Mouse (Mus musculus) erythroblast, adult 5-6 weeks (primary cell): ENCODE measurements around the gene Crlf3. TPM values are rescaled to one million over a fixed set of nuclear protein-coding genes. Genes with fewer than 3 reads are reported as not detected.

Source experiments
- ATAC-seq: replicated peaks from 2 replicates; pipeline ENCODE4 v1.8.0; 2016; ENCODE audit warnings: moderate number of reproducible peaks, mild to moderate bottlenecking, moderate TSS enrichment, inconsistent platforms; ENCODE audit not compliant: poor library complexity, low FRiP score, severe bottlenecking
- total RNA-seq, 2 experiments: library from RNA; stranded (forward) in 1 of 2; stranded (reverse) in 1 of 2; fragments of 150-400 nt in 1 of 2; fragments of 200-764, 138-1000 nt in 1 of 2; gene quantifications; 2 replicates each; pipeline versions ENCODE4 v1.2.3 to v1.2.4; 2015 to 2017; ENCODE audit warnings: low replicate concordance in 2 of 2

The Crlf3 gene
- total RNA-seq (2015; ENCODE audit: low replicate concordance) (57.5 and 58.4 TPM in 2 replicates), total RNA-seq (2017; ENCODE audit: low replicate concordance) (82.4 and 107 TPM in 2 replicates)

DNA sequence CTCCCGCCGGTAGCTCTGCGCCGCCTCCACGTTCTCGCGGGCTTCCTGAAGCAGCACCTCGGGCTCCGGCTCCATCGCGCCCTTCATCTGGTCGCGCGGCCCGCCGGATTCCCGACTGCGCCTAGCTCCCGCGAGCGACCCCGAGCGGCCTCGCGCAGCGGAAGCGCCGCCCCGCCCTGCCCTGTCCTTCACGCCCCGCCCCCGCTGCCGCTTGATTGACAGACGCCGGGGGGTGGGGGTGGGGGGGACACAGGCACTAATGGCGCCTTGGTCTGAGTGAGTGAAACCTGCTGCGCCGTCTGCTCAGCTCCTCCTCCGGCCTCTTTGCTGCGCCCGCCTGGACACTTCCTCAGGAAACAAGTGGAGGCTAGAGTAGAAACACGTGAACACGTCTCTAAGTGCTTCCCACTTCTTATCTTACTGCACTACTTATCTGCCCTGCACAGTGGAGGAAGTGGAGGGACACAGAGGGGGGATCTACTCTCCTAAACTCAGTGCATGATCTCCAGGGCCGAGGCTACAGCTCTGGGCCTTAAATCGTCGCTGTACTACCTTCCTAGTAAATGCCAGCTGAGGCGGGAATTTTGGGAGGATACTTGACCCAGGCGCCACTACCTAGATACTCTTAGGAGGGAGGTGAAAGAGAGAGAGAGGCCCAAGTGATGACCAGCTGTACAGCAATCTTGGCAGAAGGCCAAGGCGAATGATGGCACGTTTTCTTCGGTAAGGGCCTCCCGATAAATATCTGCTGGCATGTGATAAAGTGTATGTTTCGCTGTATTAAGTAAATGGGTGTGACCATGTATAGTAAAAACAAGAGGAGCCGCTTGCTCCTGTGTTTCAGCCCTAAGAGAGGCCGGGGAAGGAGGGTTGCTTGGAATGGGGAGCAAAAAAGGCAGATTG, at the start of gene Crlf3:
TSS of gene Crlf3 (minus strand) at position 166 of the 903 bp plus-strand sequence.
- peak; percentile 82 for ATAC-seq

GRCm38 (mm10) chr11:80116411-80116810, 35.6 kb upstream of the Crlf3 start:
- ATAC-seq: no peak

- no peak for ATAC-seq
These were observed 23.6 kb upstream of the Crlf3 start for GRCm38 (mm10) chr11:80104407-80104806.

- ATAC-seq: no peak
These were observed 20.5 kb upstream of the Crlf3 start for GRCm38 (mm10) chr11:80101298-80101697.

- ATAC-seq: no peak
These were observed 17.8 kb upstream of the Crlf3 start for GRCm38 (mm10) chr11:80098444-80099056.

GRCm38 (mm10) chr11:80090555-80091164, 9.9 kb upstream of the Crlf3 start:
- ATAC-seq: no peak

DNA sequence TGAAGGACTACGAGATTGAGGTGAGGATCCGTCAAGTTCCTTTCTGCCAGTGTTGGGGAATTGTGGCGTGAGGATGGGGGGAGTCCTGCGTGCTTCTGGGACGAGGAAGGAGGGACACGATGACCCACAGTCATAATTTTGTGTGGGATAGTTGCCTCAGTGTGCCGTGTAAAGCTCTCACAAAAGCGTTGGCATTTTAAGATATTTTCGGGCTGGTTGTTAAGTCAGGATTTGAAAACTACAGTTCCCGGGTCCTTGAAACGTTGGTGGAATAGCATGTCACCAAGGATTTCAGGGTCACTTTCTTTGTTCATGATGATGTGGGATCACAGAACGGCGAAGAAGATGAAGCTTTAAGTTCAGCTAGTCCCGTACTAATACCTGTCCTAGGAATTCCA, 9.0 kb upstream of the Crlf3 start:
- no peak for ATAC-seq

- ATAC-seq: peak; percentile 86
These were observed 8.4 kb upstream of the Crlf3 start, which contains the start of gene Atad5 for GRCm38 (mm10) chr11:80088917-80089816. Gene Atad5, plus strand, starts transcription at chr11:80089400.

DNA sequence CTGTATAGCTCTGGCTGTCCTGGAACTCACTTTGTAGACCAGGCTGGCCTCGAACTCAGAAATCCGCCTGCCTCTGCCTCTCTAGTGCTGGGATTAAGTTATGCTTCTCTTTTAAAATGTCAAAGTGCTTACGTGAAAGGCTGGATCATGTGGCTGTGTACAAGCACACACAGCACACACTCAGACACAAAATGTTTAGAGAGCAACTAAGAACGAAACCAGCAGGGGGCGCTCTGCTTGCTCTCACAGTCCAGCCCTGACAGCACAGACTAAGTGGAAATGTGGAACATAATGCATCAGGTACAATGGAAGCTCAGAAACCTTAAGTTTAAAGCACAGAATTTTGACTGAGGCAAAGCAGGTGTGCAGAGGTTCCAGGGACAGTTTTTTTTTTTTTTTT, 6.1 kb upstream of the Crlf3 start:
- ATAC-seq: peak; percentile 72

DNA sequence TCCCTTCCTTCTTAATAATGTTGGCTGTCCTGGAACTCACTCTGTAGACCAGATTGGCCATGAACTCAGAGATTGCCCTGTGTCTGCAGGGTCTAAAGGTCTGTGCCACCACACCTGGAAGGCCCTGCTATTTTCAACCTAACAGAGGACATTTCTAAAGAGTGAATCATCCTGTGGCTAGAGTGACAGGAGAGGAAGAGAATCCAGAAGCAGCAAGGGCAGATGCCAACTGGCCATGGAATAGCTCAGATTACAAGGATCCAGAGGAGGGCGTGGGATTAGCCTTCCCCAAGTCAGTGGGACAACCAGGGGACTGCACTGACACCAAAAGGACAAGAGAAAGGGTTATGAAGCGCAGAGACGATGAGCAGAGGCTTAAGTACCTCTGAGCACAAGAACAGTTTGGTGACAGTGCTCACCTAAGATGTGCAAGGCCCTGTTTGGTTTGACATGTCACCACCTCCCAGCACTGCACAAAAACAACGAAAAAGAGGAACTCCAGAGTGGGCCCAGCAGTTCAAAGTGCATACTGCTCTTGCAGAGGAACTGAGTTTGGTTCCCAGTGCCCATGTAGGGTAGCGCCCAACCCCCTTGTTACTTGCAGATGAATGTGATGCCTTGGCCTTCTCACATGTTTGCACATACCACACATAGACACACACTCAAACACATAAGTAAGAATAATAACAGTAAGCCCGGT, 4.7 kb upstream of the Crlf3 start:
- no peak for ATAC-seq

- ATAC-seq: no peak
These were observed 1.1 kb upstream of the Crlf3 start for GRCm38 (mm10) chr11:80081786-80082319.

- ATAC-seq: 0 out of 2 replicates have a peak, but pooled peaks have one; percentile 20
These were observed 388 bp downstream of the Crlf3 start for GRCm38 (mm10) chr11:80080381-80080825.

GRCm38 (mm10) chr11:80079751-80080150, 1.0 kb downstream of the Crlf3 start:
- ATAC-seq: no peak

- no peak for ATAC-seq
These were observed 2.0 kb downstream of the Crlf3 start for GRCm38 (mm10) chr11:80078831-80079230.

DNA sequence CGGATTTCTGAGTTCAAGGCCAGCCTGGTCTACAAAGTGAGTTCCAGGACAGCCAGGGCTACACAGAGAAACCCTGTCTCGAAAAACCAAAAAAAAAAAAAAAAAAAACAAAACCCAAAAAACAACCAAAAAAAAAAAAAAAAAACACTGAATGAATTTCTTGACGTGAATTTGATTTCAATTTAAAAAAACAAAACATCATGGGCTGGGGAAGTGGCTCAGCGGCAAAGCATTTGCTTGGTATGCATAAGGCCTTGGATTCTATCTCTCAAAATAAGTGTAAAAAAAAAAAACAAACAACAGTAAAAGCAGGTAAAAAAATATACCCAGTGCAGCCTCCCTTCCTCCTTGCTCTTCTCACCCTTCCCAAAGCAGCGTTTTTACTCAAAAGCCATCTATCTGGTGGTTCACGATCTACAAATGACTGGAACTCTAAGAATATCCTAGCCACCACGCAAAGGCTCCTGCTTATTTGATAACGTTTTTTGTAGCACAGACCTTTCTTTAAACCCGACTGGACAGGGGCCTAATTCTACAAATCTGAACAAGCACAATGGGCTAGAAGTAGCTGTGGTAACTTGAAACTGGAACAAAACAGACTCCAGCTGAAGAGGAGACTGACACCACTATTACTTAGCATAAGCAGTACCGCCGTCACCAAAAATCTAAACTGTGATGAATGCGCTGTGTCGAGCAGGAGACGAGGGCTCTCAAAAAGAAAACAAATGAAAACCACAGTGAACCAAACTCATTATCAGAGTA, 2.8 kb downstream of the Crlf3 start:
- ATAC-seq: no peak

DNA sequence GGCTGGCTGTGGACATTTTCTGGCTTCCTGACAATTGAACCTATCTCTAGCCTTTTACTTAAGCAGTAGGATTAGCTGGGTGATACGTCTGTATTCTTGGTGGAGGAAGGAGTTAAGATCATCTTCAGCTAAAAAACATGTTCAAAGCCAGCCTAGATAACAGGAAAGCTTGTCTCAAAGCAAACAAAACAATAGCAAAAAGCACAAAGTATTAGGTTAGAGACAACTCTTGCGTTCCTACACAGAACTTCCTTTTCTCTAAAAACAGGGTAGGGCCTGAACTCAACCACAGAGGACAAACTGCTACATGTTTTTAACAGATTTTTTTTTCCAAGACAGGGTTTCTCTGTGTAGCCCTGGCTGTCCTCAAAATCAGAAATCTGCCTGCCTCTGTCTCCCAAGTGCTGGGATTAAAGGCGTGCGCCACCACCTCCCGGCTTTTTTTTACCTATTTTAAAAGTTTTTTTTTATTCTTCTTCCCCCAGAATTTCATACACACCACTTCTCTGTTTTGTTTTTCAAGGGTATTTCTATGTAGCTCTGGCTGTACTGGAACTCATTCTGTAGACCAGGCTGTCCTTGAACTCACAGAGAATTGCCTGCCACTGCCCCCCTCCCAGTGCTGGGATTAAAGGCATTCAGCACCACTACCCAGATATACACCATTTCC, 5.0 kb downstream of the Crlf3 start:
- ATAC-seq: no peak

GRCm38 (mm10) chr11:80072365-80072764, 8.4 kb downstream of the Crlf3 start:
- no peak for ATAC-seq
